Mouse (Mus musculus): ENCODE measurements around the gene Cdh4.

Gene Cdh4

DNA sequence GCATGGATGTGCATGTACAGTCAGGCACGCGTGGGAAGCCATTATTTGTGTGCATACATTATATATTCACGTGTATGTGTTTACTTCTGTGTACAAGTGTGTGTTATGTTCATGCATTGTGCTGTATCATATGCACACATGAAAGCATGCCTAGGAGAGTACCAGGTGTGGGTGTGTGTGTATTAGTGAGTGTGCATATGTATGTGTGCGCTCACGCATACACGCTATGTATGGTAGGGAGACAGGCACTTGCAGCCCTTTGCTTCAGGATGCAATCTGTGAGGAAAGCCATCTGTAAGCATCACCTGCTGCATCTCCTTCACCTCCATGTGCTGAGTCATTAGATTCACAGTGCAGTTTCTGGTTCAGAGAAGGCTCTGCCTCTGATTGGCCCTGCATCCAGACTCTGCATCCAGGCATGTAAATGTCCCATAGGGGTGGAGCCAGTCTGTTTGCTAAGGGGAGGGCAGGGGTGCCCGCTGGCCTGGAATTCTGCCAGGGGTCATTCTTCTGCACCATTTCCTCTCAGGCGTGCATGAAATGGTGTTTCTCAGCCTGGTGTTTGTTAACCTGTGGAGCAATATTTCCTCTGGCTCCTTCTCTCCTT lies 25.7 kb downstream of the Cdh4 start:
- no peak for DNase-seq (ENCODE audit: low spot score in 2 of 2)

GRCm38 (mm10) chr2:179476622-179477021 lies 34.4 kb downstream of the Cdh4 start:
- DNase-seq (ENCODE audit: low spot score in 2 of 2), result no peak

DNA sequence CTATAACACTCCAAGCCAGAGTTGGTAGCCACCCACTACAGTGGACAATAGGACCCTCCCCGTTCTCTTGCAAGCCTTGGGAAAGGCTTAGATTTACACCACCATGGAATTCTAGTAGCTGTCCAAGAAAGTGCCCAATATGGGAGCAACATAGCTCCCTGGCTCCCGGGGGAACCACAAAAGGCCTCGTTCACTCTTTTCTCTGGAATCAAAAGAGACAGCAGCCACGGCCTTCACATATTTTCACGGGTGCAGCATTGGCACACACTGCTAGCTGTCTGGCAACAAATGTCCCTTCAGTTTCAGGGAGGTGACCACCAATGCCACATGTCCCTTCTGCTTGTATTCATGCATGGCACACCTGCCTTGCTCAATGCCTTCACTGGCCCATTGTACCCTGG lies 38.6 kb downstream of the Cdh4 start:
- DNase-seq (ENCODE audit: low spot score in 2 of 2), result no peak

DNA sequence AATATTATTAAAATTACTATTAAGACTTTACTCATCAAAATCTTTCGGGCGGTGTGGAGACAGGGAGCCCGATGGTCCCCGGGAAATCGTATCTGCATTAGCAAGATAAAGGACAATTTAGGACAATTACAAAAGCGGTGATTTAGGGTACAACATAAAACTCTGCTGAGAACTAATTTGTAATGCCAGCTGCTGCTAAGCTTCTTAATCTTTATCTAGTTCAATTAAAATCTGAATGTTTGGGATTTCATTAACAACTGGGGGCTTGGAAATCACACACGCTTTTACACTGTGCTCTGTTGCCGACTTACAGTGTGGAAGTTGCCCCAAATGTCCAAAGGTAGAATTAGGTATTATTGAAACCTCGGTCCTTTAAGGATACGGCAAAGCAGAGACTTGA lies 39.1 kb downstream of the Cdh4 start:
- DNase-seq (ENCODE audit: low spot score in 2 of 2), result no peak

DNA sequence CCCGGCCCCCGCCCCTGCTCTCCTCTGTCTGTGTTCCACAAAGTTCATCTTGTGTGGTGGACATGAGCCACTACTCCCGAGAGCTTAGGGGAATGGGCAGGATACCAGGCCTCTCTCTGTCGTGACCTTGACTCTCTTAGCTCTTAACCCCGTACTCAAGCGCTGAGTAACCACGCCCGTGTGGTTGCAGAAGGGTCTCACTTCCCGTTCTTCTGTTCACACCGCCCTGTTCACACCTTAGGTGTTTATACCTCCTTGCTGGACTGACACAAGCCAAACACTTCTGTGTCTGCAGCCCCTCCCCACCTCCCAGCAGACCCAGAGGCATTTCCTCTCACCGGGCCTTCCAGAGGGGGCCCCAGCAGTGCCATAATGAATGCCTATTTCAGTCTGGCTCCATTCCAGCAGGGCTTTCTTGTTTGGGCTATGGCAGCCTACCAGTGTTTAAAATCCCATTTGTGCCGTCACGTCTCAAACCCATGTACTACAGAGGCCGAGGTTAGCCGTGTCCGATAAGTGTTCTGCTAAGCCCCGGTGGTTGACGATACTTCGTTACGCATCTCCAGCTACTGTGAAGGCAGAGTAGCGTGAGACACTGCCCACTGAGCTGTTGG lies 46.4 kb downstream of the Cdh4 start:
- DNase-seq (ENCODE audit: low spot score in 2 of 2), result no peak

- DNase-seq (ENCODE audit: low spot score in 2 of 2), result no peak
These were observed 49.7 kb downstream of the Cdh4 start for GRCm38 (mm10) chr2:179491891-179492290.

DNA sequence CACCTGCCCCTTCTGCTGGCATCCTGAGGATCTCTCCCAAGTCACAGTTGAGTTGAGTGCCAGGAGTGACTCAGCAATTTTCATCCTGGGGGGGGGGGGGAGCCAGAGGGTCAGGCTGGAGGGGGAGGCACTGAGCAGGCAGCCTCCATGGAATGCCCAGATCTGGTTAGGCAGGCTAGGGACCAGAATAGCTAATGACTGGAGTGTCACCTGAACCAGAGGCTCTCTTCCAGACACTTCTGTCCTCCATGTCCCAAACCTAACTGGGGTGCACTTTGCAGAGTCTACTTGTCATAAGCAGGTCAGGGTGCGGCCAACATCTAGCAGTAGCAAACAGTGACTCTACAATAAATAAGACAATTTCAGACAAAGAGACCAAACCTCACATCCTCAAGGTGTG lies 52.0 kb downstream of the Cdh4 start:
- DNase-seq (ENCODE audit: low spot score in 2 of 2), result no peak

GRCm38 (mm10) chr2:179510439-179510838 lies 68.2 kb downstream of the Cdh4 start:
- DNase-seq (ENCODE audit: low spot score in 2 of 2), result no peak

GRCm38 (mm10) chr2:179516559-179516958 lies 74.3 kb downstream of the Cdh4 start:
- no peak for DNase-seq (ENCODE audit: low spot score in 2 of 2)

- no peak for DNase-seq (ENCODE audit: low spot score in 2 of 2)
These were observed 76.3 kb downstream of the Cdh4 start for GRCm38 (mm10) chr2:179518456-179519032.

DNA sequence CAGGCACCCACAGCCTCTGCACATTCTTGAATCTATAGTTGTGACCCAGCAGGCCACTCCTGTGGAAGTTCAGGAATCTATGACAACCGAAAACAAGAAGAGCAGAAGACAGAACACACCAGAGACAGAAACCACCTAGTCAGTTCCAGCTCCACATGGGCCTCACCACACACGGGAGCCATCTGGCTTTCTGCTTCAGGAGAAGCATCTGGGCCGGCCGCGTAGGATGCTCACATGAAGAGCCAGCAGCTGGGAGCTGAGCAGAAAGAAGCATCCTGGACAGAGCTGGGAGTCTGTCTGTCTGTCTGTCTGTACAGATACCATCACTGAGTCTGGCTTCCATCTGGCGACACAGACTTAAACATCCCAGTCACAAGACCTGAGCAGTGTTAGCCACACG lies 76.9 kb downstream of the Cdh4 start:
- no peak for DNase-seq (ENCODE audit: low spot score in 2 of 2)

DNA sequence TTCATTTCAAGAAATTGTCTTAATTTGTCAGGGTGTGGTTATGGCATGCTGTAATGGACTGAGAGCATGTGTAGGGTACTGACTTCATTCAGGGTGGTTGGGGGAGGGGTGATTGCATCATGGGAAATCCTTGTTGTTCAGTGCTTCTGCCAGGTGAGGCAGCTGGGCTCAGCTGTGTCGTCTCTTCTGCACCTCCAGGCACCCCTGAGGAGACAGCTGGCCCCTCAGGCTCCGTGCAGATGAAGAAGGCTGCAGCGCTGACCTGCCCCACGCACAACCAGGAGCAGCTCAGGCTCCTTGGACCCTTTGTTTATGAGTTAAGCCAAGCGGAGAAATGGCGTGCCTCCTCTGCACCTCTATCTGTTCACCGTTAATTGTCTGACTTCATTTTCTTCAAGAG lies 77.7 kb downstream of the Cdh4 start:
- no peak for DNase-seq (ENCODE audit: low spot score in 2 of 2)

DNA sequence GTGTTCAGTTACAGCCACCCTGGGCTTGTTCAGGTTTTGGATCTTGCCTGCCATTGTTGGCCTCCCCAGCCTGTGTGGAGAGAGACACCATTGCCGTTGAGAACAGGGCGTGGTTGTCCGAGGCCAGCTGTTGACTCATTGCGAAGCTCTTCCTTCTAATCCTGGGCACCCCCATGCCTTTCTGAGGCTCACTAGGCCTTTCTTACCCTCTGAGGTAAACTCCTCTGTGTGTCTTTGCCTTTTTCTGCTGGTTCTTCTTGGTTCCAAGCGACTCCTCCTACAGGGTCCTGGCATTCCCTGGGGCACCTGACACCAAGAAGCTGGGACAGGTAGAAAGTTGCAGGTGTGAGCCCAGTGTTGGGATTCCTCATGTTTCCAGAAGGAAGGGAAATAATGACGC lies 78.7 kb downstream of the Cdh4 start:
- DNase-seq (ENCODE audit: low spot score in 2 of 2), result no peak

DNA sequence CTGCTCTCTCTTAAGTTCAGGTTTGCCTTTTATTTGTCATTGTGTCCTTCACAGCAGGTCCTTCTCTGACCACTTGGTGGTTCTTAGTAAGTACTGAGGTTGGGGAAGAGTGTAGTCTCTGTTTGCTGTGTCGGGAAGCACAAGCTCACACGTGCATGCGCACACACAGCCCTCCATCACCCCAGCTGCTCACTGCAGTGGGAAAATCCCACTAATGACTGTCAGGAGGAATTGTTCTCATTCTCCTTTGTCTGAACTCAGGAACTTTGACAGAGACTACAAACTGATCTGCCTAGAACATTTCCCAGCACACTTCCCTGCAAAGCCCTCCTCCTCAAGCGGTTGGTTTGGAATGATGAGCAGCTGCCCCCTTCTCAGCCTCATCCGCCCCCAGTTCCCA lies 79.2 kb downstream of the Cdh4 start:
- DNase-seq (ENCODE audit: low spot score in 2 of 2), result no peak

GRCm38 (mm10) chr2:179522141-179522540 lies 79.9 kb downstream of the Cdh4 start:
- DNase-seq (ENCODE audit: low spot score in 2 of 2), result no peak

DNA sequence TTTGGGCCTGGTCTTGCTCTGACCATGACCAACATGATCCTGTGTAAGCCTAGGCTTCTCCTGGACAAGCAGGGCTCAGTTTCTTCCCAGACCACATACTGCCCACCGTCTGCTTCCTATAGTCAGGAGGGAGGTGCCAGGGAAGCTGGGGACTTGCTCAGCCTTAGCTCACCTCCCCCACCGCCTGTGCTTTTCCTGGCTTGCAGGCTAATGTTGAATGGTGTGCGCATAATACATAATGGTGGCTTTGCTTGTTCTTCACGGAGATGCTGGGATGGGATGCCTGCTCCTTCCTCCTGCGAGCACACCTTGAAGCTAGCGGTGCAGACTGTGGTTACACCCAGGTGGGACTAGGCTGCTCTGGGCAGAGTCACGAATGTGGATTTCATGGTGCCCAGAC lies 84.7 kb downstream of the Cdh4 start:
- DNase-seq (ENCODE audit: low spot score in 2 of 2), result no peak

DNA sequence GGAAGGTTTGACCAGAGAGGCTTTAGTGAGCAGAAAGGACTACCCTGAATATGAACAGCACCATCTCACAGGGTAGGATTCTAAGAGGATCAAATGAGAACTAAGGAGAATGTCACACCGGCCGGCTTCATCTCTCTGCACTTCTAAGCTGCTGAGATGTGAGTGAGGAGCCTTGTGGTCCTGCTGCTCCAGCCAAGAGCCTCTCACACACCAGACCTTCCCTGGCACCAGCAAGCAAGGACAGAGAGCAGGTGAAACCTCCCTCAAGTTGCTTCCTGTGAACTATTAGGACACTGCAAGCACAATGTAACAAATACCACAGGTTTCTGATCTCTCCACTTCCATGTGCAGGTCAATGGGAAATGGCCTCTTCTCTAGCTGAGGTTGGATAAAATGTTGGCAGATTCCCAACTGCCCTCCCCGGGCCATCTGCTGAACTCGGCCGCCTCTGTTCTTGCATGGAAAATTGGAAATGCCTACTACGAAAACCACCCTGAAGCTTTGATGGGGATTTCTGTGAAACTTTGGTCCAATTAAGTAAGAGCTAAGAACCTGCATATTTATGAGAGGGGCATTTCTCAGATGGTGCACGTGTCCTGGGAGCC lies 88.3 kb downstream of the Cdh4 start:
- DNase-seq (ENCODE audit: low spot score in 2 of 2), result no peak

DNA sequence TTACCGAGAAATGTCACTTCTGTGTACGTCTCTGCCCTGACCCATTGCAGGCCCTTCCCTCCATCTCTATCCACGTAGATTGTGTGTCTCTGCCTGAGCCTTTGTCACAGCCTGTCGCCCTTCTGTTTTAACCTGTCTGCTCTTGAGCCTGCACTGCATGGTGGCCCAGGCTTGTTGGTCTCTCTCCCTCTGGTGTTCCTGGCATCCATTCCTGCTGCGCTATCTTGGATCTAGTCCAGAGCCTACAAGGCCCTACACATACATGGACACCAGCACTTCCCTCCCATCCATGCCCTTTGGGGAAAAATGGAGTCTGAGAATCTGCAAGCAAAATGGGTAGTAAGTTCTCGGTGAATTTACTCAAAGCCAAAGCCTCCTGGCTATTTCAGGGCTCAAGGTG lies 91.0 kb downstream of the Cdh4 start:
- no peak for DNase-seq (ENCODE audit: low spot score in 2 of 2)

DNA sequence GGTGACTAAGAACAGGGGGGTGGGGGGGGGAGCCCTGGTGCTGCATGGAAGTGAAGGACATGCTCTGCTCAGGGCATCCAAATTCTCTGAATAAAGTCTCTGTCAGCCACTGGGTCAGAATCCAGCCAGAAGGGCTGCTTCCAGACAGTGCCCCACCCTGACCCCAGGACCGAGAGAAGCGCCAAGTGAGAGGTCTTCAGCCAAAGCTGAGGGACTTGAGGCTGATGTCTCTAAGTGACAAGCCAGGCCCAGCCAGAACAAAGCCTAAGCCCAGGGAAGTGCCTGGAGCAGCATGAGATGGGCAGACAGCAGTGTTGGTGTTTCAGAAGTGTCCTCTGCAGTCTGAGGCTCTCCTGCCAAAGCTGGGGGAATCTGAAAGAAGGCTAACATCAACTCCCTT lies 91.7 kb downstream of the Cdh4 start:
- no peak for DNase-seq (ENCODE audit: low spot score in 2 of 2)

GRCm38 (mm10) chr2:179535204-179535603 lies 93.0 kb downstream of the Cdh4 start:
- no peak for DNase-seq (ENCODE audit: low spot score in 2 of 2)

- DNase-seq (ENCODE audit: low spot score in 2 of 2), result no peak
These were observed 94.5 kb downstream of the Cdh4 start for GRCm38 (mm10) chr2:179536762-179537161.

DNA sequence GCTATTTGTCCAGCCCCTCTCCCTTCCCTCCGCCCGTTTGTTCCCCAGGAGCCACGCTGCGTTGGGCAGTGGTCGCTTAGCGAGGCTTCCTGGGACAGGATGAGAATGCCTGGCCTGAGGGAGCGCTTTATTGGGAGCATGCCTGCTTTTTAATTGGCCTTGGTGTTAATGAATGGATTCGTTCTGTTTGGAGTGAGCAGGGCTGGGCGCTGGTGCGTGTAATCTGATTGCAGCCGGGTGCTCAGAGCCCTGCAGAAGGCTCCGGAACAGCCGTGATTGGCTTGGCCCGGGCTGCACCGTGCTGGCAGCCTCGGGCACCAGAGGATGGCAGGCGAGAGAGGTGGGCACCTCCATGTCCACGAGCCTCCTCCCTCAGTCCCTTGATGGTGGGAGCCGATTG lies 95.2 kb downstream of the Cdh4 start:
- no peak for DNase-seq (ENCODE audit: low spot score in 2 of 2)

DNA sequence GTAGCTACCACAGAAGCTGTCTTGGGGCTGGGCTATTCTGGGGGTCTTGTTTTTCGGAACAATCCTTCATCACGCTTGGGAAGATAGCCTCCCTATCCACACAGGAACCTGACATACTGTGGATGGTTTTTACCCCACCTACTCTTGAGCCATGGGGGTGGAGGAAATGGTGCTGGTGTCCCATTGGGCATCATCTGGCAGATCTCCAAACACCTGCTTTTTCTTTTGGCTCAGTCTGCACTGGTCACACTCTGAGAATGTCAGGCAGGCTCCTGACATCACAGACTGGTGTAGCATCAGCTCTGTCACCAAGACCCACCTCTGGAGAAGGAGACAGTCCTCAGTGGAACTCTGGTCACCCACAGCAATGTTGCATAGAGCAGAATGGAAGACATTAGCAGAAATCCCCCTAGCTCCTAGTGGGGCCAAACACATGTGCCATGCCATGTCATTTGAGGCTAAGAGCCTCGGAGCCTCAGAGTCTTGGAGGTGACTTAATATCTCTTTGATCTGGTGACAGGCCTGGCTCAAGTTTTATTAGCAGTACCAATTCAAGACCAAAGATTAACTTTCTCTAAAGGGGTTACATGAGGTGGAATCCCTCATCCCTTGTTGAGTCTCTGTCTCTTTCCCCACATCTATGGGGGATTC lies 95.7 kb downstream of the Cdh4 start:
- DNase-seq (ENCODE audit: low spot score in 2 of 2), result no peak

Measured in spleen, postnatal 36 days (tissue).